Mouse (Mus musculus) liver, embryonic 16.5 days (tissue): Measurements from ENCODE around the gene Ltb. TPM values are rescaled to one million over a fixed set of nuclear protein-coding genes. Genes with fewer than 3 reads are reported as not detected.

Experiments used
- ATAC-seq: fragments of 200-750 bp; cut with Nextera tagmentation; 2 replicates; pipeline ENCODE4 v1.8.0; 2017; ENCODE audit warnings: low read depth, mild to moderate bottlenecking, moderate number of reproducible peaks, moderate library complexity
- H3K27ac ChIP-seq: fragments of 300-500 bp; sonication (generic); 2 replicates; pipeline ENCODE4 v1.5.1; 2014; ENCODE audit warnings: mild to moderate bottlenecking, low read length
- H3K27me3 ChIP-seq: fragments of 300-500 bp; sonication (generic); 2 replicates; pipeline ENCODE4 v1.6.1; 2014; ENCODE audit warnings: low read depth, low read length, mixed read lengths; ENCODE audit not compliant: control insufficient read depth, insufficient read depth
- H3K36me3 ChIP-seq: fragments of 300-500 bp; sonication (generic); 2 replicates; pipeline ENCODE4 v1.6.1; 2014; ENCODE audit warnings: mild to moderate bottlenecking; ENCODE audit not compliant: control insufficient read depth, insufficient read depth
- H3K4me1 ChIP-seq: fragments of 300-500 bp; sonication (generic); 2 replicates; pipeline ENCODE4 v1.6.1; 2014; ENCODE audit warnings: low read depth, low read length, mixed read lengths; ENCODE audit not compliant: control insufficient read depth
- H3K4me2 ChIP-seq: fragments of 300-500 bp; sonication (generic); 2 replicates; pipeline ENCODE4 v1.6.1; 2014; ENCODE audit warnings: low read depth, low read length, mixed read lengths
- H3K4me3 ChIP-seq: fragments of 300-500 bp; sonication (generic); 2 replicates; pipeline ENCODE4 v1.5.1; 2014; ENCODE audit warnings: low read depth, mild to moderate bottlenecking, low read length
- H3K9ac ChIP-seq: fragments of 300-500 bp; sonication (generic); 2 replicates; pipeline ENCODE4 v1.6.1; 2014; ENCODE audit warnings: low read depth, low read length
- H3K9me3 ChIP-seq: fragments of 300-500 bp; sonication (generic); replicated peaks from 2 replicates; pipeline ENCODE4 v1.6.1; 2016; ENCODE audit warnings: low read length; ENCODE audit not compliant: control insufficient read depth
- WGBS: fragments of 180-500 bp; shearing (Covaris S2); extraction: QIAGEN DNeasy Blood & Tissue Kit; methylation state at CpG from one replicate; pipeline ENCODE4 v1.1.7; 2014; ENCODE audit not compliant: insufficient replicate concordance; 5-methylcytosine and 5-hydroxymethylcytosine counted together
- polyA plus RNA-seq: library from polyadenylated mRNA; unstranded; fragments of >200 nt; fragmentation: Nextera tagmentation; extraction: Ambion mirVana; gene quantifications from 2 replicates; pipeline ENCODE4 v1.2.1, GENCODE M21; 2015

Gene Ltb
- polyA plus RNA-seq, 1 experiment from 2014 or later = 2.4 TPM

DNA sequence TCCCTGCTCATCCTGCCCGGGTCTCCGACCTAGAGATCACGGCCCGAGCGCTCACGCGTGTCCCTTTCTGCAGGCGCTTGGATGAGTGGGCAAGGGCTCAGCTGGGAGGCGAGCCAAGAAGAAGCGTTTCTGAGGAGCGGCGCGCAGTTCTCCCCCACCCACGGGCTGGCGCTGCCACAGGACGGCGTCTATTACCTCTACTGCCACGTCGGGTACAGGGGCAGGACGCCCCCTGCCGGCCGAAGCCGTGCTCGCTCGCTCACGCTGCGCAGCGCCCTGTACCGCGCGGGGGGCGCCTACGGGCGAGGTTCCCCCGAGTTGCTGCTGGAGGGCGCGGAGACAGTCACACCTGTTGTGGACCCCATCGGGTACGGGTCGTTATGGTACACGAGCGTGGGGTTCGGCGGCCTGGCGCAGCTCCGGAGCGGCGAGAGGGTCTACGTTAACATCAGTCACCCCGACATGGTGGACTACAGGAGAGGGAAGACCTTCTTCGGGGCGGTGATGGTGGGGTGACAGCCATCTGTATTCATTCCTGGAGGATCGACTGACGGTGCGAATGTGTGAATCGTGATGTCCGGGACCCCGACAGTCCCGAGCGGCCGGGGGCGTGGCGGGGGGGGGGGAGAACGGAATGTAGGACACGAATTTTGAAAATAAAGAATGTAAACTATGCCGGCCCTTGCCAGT lies 1.5 kb downstream of the Ltb start:
- Histone ChIP-seq H3K4me2 (peak overlapping the region; percentile 76), H3K27me3 (peaks cover 36% of the 10 kb centered on the region), H3K27ac (peak overlapping the region; percentile 24; the same call in 1 of the 2 replicates), H3K4me1 (peaks cover 9% of the 10 kb centered on the region), H3K4me3 (peak overlapping the region; percentile 55), H3K36me3 (no peaks in the 10 kb centered on the region), H3K9ac (peak overlapping the region; percentile 55), H3K9me3 (no peaks in the 10 kb centered on the region)
- under 1% methylated on average over 66 of the region's 66 CpGs for WGBS
- peak; percentile 75 for ATAC-seq

DNA sequence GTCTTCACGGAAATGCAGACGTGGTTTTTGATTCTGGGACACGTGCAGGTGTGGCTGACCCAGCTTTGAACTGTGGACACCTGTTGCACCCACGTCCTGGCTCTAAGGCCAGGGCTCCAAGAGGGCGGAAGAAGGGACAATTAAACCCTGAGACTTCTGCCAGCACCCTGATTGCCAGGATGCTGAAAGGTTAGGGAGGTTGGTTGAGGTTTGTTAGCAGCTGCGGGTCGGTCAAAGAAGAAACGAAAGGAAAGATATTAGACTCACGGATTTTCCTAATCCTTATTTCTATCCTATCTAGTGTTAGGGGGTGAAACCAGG lies 2.0 kb downstream of the Ltb start:
- Histone ChIP-seq H3K9me3 (no peaks in the 10 kb centered on the region), H3K27ac (no peak overlapping the region), H3K4me3 (peak overlapping the region; percentile 55), H3K27me3 (peaks cover 41% of the 10 kb centered on the region), H3K4me2 (peak overlapping the region; percentile 76), H3K4me1 (peaks cover 9% of the 10 kb centered on the region), H3K9ac (peak overlapping the region; percentile 55; the same call in 1 of the 2 replicates), H3K36me3 (no peaks in the 10 kb centered on the region)
- 31% methylated on average over 9 of the region's 9 CpGs for WGBS
- ATAC-seq = 0 out of 2 replicates have a peak, but pooled peaks have one; percentile 4

DNA sequence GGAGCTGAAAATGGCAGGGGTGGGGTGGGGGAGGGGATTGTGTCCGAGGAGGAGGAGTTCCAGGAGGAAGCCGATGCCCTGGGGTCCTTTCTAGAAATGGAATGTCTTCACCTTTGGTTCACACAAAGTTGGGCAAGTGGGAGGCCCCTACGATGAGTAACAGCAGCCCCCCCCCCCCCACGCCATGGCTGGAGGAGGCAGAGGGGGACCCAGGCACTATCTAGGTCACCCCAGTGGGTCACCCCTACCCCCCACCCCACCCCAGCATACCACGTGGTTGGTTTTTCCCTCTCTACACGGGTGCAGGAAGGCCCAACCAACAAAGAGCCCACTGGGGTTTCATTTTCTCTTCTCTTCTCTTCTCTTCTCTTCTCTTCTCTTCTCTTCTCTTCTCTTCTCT lies 2.9 kb downstream of the Ltb start:
- Histone ChIP-seq H3K4me2 (no peak overlapping the region), H3K27ac (no peak overlapping the region), H3K27me3 (peaks cover 49% of the 10 kb centered on the region), H3K4me1 (peaks cover 9% of the 10 kb centered on the region), H3K36me3 (no peaks in the 10 kb centered on the region), H3K9ac (no peak overlapping the region), H3K9me3 (no peaks in the 10 kb centered on the region), H3K4me3 (no peak overlapping the region)
- no peak for ATAC-seq
- WGBS = 26% methylated on average over 6 of the region's 6 CpGs

DNA sequence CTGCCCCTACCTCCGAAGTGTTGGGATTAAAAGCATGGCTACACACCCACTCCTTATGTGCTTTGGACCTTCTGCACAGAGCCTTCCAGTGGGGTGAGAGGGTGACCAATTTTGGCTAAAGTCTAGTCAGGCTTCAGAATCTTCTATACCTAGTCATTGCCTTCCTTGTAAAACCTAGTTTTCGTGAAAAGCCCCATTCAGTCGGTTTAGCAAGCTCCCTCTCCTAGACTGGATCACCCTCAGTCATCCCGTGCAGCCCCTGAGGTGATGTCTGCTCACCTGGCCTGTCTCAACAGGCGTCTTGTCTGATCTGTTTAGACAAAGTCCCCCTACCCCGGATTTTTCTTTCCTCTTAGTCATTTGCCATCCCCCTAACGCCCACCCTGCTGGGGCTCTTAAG lies 3.8 kb downstream of the Ltb start:
- no peak overlapping the region for H3K27ac ChIP-seq
- no peak overlapping the region for H3K9ac ChIP-seq

DNA sequence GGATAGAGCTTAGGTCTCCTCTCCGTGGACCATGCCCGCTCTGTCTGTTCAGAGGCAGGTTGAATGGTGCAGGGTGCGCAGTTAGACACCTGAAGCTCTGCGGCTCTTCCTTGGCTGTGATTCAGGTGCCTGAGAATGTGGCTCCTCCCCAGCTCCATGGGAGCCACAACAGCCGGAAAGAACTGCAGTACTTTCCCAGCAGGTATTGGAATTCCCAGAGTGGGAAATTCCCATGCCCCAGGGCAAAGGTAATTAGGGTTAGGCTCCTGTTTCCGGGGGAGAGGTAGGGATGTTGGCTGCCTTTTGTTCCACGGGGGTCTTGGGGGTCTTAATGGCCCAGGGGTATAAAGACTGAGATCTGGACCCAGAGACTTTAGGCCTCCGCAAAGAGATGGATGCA lies 4.7 kb downstream of the Ltb start:
- no peak overlapping the region for H3K27ac ChIP-seq
- H3K4me1 ChIP-seq = peaks cover 9% of the 10 kb centered on the region
- peaks cover 58% of the 10 kb centered on the region for H3K27me3 ChIP-seq
- H3K4me2 ChIP-seq = no peak overlapping the region
- no peaks in the 10 kb centered on the region for H3K36me3 ChIP-seq
- H3K4me3 ChIP-seq = no peak overlapping the region
- no peak for ATAC-seq
- H3K9me3 ChIP-seq = no peaks in the 10 kb centered on the region
- no peak overlapping the region for H3K9ac ChIP-seq
- WGBS = 69% methylated on average over 8 of the region's 8 CpGs

More for the DNA sequence above, 3.8 kb downstream of the Ltb start:
- H3K36me3 ChIP-seq = no peaks in the 10 kb centered on the region
- H3K9me3 ChIP-seq = no peaks in the 10 kb centered on the region
- no peak for ATAC-seq
- H3K27me3 ChIP-seq = peaks cover 52% of the 10 kb centered on the region
- H3K4me3 ChIP-seq = no peak overlapping the region
- 54% methylated on average over 7 of the region's 7 CpGs for WGBS
- peaks cover 9% of the 10 kb centered on the region for H3K4me1 ChIP-seq
- H3K4me2 ChIP-seq = no peak overlapping the region

DNA sequence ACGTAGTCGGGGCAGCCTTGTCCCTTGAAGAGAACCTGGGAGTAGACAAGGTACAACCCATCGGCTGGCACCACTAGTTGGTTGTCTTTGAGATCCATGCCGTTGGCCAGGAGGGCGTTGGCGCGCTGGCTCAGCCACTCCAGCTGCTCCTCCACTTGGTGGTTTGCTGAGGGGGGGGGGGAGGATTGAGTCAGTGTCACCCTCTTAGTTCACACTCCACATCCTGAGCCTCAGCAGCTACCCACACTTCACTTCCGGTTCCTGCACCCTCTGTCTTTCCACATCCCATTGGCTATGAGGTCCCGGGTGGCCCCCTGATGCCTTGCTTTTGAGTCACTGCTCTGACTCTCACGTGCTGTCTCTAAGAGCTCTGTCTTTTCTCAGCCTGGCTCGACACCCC lies 6.2 kb downstream of the Ltb start:
- peaks cover 50% of the 10 kb centered on the region for H3K27me3 ChIP-seq
- H3K9me3 ChIP-seq = no peaks in the 10 kb centered on the region
- H3K36me3 ChIP-seq = no peaks in the 10 kb centered on the region
- peak overlapping the region; percentile 30; the same call in 1 of the 2 replicates for H3K4me3 ChIP-seq
- peak; percentile 32; the same call in 1 of the 2 replicates for ATAC-seq
- H3K4me2 ChIP-seq = 0 out of 2 replicates have a peak overlapping the region, but pooled peaks have one; percentile 26
- WGBS = 11% methylated on average over 11 of the region's 11 CpGs
- peaks cover 5% of the 10 kb centered on the region; the same call in 1 of the 2 replicates for H3K4me1 ChIP-seq
- no peak overlapping the region for H3K9ac ChIP-seq
- peak overlapping the region; percentile 72 for H3K27ac ChIP-seq

DNA sequence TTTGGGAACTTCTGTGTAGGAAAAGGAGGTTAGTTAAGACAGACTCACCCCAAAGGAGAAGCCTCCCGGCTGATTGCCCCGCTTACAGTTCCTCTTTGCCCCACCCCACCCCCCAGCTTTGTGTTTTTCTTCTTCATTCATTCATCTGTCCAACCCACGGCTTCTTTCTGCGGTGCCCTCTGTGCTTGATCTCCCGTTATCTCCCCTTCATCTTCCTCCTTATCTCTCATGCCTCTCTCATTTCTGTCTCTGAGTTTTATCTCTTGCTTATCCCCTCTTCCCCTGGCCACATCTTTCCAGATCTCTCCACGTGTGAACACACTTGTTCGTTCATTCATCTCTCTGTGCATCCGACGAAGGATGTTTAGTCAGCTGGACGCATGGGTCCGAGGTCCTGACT lies 6.9 kb downstream of the Ltb start:
- H3K4me2 ChIP-seq = peak overlapping the region; percentile 26
- peaks cover 43% of the 10 kb centered on the region for H3K27me3 ChIP-seq
- H3K4me1 ChIP-seq = peaks cover 1% of the 10 kb centered on the region; the same call in 1 of the 2 replicates
- ATAC-seq = no peak
- no peaks in the 10 kb centered on the region for H3K36me3 ChIP-seq
- H3K9ac ChIP-seq = no peak overlapping the region
- peak overlapping the region; percentile 26; the same call in 1 of the 2 replicates for H3K27ac ChIP-seq
- no peaks in the 10 kb centered on the region for H3K9me3 ChIP-seq
- WGBS = 12% methylated on average over 11 of the region's 11 CpGs
- peak overlapping the region; percentile 30 for H3K4me3 ChIP-seq

DNA sequence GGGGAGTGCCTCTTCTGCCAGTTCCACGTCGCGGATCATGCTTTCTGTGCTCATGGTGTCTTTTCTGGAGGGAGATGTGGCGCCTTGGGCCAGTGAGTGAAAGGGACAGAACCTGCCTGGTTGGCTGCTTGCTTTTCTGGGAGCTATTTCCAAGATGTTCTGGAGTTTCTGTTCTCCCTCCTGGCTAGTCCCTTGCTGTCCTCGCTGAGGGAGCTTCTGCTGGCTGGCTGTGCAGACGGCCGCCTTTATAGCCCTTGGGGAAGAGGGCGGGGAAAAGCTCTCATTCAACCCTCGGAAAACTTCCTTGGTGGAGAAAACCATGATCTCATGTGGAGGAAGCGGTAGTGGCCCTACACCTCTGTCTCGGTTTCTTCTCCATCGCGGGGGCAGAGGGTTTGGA lies 7.5 kb downstream of the Ltb start, which contains the start of gene Tnf:
Tnf (minus strand) TSS at position 221 of the 400 bp plus-strand sequence.
- H3K4me1 ChIP-seq = no peaks in the 10 kb centered on the region
- peak within 1 kb of the TSS; percentile 30 for H3K4me3 ChIP-seq
- H3K27me3 ChIP-seq = peaks cover 38% of the 10 kb centered on the region
- H3K36me3 ChIP-seq = no peaks in the 10 kb centered on the region
- no peaks in the 10 kb centered on the region for H3K9me3 ChIP-seq
- WGBS = 13% methylated on average over 13 of the region's 13 CpGs
- no peak for ATAC-seq
- peak within 1 kb of the TSS; percentile 72 for H3K27ac ChIP-seq
- peak within 1 kb of the TSS; percentile 26 for H3K4me2 ChIP-seq
- H3K9ac ChIP-seq = 0 out of 2 replicates have a peak within 1 kb of the TSS, but pooled peaks have one; percentile 1

DNA sequence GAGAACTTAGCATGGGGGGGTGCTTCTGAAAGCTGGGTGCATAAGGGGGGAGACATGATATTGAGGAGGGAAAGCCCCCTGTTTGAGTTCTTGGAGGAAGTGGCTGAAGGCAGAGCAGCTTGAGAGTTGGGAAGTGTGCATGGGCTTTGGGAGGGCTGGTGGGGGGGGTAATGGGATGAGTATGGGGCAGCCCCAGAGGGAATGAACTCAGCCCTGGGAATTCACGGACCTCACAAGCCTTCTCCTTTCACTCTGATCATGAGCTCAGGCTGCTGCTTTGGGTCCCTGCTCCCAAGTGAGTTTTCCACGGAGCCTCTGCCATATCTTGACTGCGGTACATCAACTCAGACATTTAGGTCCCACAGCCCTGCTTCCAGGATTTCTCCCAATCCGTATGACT lies 8.2 kb downstream of the Ltb start:
- Histone ChIP-seq H3K4me1 (no peaks in the 10 kb centered on the region), H3K27ac (no peak overlapping the region), H3K9me3 (no peaks in the 10 kb centered on the region), H3K4me2 (peak overlapping the region; percentile 26), H3K27me3 (peaks cover 35% of the 10 kb centered on the region), H3K36me3 (no peaks in the 10 kb centered on the region), H3K4me3 (no peak overlapping the region), H3K9ac (no peak overlapping the region)
- ATAC-seq = no peak
- 70% methylated on average over 4 of the region's 4 CpGs for WGBS
